Mouse (Mus musculus): Measurements from ENCODE around the gene Efnb3. TPM values are rescaled to one million over a fixed set of nuclear protein-coding genes. Genes with fewer than 3 reads are reported as not detected.

The Efnb3 gene
- polyA plus RNA-seq, 1 experiment from 2014 or later: 35.6 TPM

GRCm38 (mm10) chr11:69516661-69517060 lies 43.3 kb downstream of the Efnb3 start:
- Histone ChIP-seq H3K27me3 (ENCODE audit: control insufficient read depth, insufficient read depth, low read length) (no peaks in the 10 kb centered on the region), H3K9ac (replicated peaks; ENCODE audit: low read depth, low read length) (no peak overlapping the region), H3K4me1 (ENCODE audit: control insufficient read depth, insufficient read depth, low read length) (no peaks in the 10 kb centered on the region), H3K4me3 (ENCODE audit: low read depth, low read length) (no peak overlapping the region), H3K4me2 (ENCODE audit: low read depth, low read length) (no peak overlapping the region), H3K36me3 (ENCODE audit: control insufficient read depth, insufficient read depth, low read length) (no peaks in the 10 kb centered on the region), H3K27ac (ENCODE audit: low read depth, low read length) (no peak overlapping the region), H3K9me3 (ENCODE audit: control insufficient read depth, low read length) (no peaks in the 10 kb centered on the region)
- WGBS: 83% methylated on average over 3 of the region's 3 CpGs
- no peak for ATAC-seq (ENCODE audit: low read depth)

- WGBS: 75% methylated on average over 15 of the region's 15 CpGs
- H3K36me3 ChIP-seq (ENCODE audit: control insufficient read depth, insufficient read depth, low read length): no peaks in the 10 kb centered on the region
- H3K27me3 ChIP-seq (ENCODE audit: control insufficient read depth, insufficient read depth, low read length): no peaks in the 10 kb centered on the region
- no peak overlapping the region for H3K4me3 ChIP-seq (ENCODE audit: low read depth, low read length)
- no peak overlapping the region for H3K27ac ChIP-seq (ENCODE audit: low read depth, low read length)
- no peak for ATAC-seq (ENCODE audit: low read depth)
- no peaks in the 10 kb centered on the region for H3K4me1 ChIP-seq (ENCODE audit: control insufficient read depth, insufficient read depth, low read length)
- no peak overlapping the region for H3K9ac ChIP-seq (replicated peaks; ENCODE audit: low read depth, low read length)
- no peak overlapping the region for H3K4me2 ChIP-seq (ENCODE audit: low read depth, low read length)
- H3K9me3 ChIP-seq (ENCODE audit: control insufficient read depth, low read length): no peaks in the 10 kb centered on the region
Observed at GRCm38 (mm10) chr11:69516151-69516640, 43.8 kb downstream of the Efnb3 start.

- Histone ChIP-seq H3K4me3 (ENCODE audit: low read depth, low read length) (no peak overlapping the region), H3K4me1 (ENCODE audit: control insufficient read depth, insufficient read depth, low read length) (no peaks in the 10 kb centered on the region), H3K27ac (ENCODE audit: low read depth, low read length) (no peak overlapping the region), H3K27me3 (ENCODE audit: control insufficient read depth, insufficient read depth, low read length) (no peaks in the 10 kb centered on the region), H3K4me2 (ENCODE audit: low read depth, low read length) (no peak overlapping the region), H3K9me3 (ENCODE audit: control insufficient read depth, low read length) (no peaks in the 10 kb centered on the region), H3K36me3 (ENCODE audit: control insufficient read depth, insufficient read depth, low read length) (no peaks in the 10 kb centered on the region), H3K9ac (replicated peaks; ENCODE audit: low read depth, low read length) (no peak overlapping the region)
- ATAC-seq (ENCODE audit: low read depth): peak; percentile 63; the same call in 1 of the 2 replicates
- 12% methylated on average over 6 of the region's 6 CpGs for WGBS
Observed at GRCm38 (mm10) chr11:69513840-69514239, 46.2 kb downstream of the Efnb3 start.

GRCm38 (mm10) chr11:69510796-69511496 lies 49.1 kb downstream of the Efnb3 start:
- Histone ChIP-seq H3K4me2 (ENCODE audit: low read depth, low read length) (no peak overlapping the region), H3K9ac (replicated peaks; ENCODE audit: low read depth, low read length) (no peak overlapping the region; the same call in 1 of the 2 replicates), H3K9me3 (ENCODE audit: control insufficient read depth, low read length) (no peaks in the 10 kb centered on the region), H3K36me3 (ENCODE audit: control insufficient read depth, insufficient read depth, low read length) (no peaks in the 10 kb centered on the region), H3K4me3 (ENCODE audit: low read depth, low read length) (no peak overlapping the region), H3K27ac (ENCODE audit: low read depth, low read length) (no peak overlapping the region), H3K4me1 (ENCODE audit: control insufficient read depth, insufficient read depth, low read length) (no peaks in the 10 kb centered on the region), H3K27me3 (ENCODE audit: control insufficient read depth, insufficient read depth, low read length) (no peaks in the 10 kb centered on the region)
- 52% methylated on average over 7 of the region's 7 CpGs for WGBS
- no peak for ATAC-seq (ENCODE audit: low read depth)

Small RNA genes lying within 50 kb of the gene (microRNA-seq; reads per million reads assigned to microRNA genes)
- not detected for gene Gm27493

Other genes with a start within 250 kb of the Efnb3 start
- 10.3 and 15.7 TPM in 2 replicates for gene Cntrob, start 236.4 kb downstream of the Efnb3 start, polyA plus RNA-seq (2014; fragmentation: Nextera tagmentation; extraction: Ambion mirVana)
- 191 and 200 TPM in 2 replicates for gene Trappc1, start 236.2 kb downstream of the Efnb3 start, polyA plus RNA-seq (2014; fragmentation: Nextera tagmentation; extraction: Ambion mirVana)
- 5.7 and 7.3 TPM in 2 replicates for gene Kcnab3, start 233.9 kb downstream of the Efnb3 start, polyA plus RNA-seq (2014; fragmentation: Nextera tagmentation; extraction: Ambion mirVana)
- 213 and 260 TPM in 2 replicates for gene Rnf227, start 219.7 kb downstream of the Efnb3 start, polyA plus RNA-seq (2014; fragmentation: Nextera tagmentation; extraction: Ambion mirVana)
- 86.0 and 89.6 TPM in 2 replicates for gene Chd3, start 190.8 kb downstream of the Efnb3 start, polyA plus RNA-seq (2014; fragmentation: Nextera tagmentation; extraction: Ambion mirVana)
- gene Naa38, start 164.7 kb downstream of the Efnb3 start, polyA plus RNA-seq (2014; fragmentation: Nextera tagmentation; extraction: Ambion mirVana): 112 and 132 TPM in 2 replicates
- gene Cyb5d1, start 164.6 kb downstream of the Efnb3 start, polyA plus RNA-seq (2014; fragmentation: Nextera tagmentation; extraction: Ambion mirVana): 21.3 and 29.9 TPM in 2 replicates
- 2.3 and 5.3 TPM in 2 replicates for gene Tmem88, start 162.0 kb downstream of the Efnb3 start, polyA plus RNA-seq (2014; fragmentation: Nextera tagmentation; extraction: Ambion mirVana)
- 36.1 and 37.5 TPM in 2 replicates for gene Kdm6b, start 146.5 kb downstream of the Efnb3 start, polyA plus RNA-seq (2014; fragmentation: Nextera tagmentation; extraction: Ambion mirVana)
- gene Dnah2, start 11.1 kb downstream of the Efnb3 start, polyA plus RNA-seq (2014; fragmentation: Nextera tagmentation; extraction: Ambion mirVana): 5.7 and 6.9 TPM in 2 replicates
- gene Wrap53, start 20.1 kb upstream of the Efnb3 start, polyA plus RNA-seq (2014; fragmentation: Nextera tagmentation; extraction: Ambion mirVana): 17.3 and 20.8 TPM in 2 replicates
- gene Trp53, start 20.2 kb upstream of the Efnb3 start, polyA plus RNA-seq (2014; fragmentation: Nextera tagmentation; extraction: Ambion mirVana): 54.6 and 68.8 TPM in 2 replicates
- 66.6 and 99.6 TPM in 2 replicates for gene Atp1b2, start 45.7 kb upstream of the Efnb3 start, polyA plus RNA-seq (2014; fragmentation: Nextera tagmentation; extraction: Ambion mirVana)
- not detected in 2 replicates for gene Shbg, start 57.7 kb upstream of the Efnb3 start, polyA plus RNA-seq (2014; fragmentation: Nextera tagmentation; extraction: Ambion mirVana)
- gene Sat2, start 61.8 kb upstream of the Efnb3 start, polyA plus RNA-seq (2014; fragmentation: Nextera tagmentation; extraction: Ambion mirVana): 23.8 and 25.1 TPM in 2 replicates
- 31.1 and 34.0 TPM in 2 replicates for gene Fxr2, start 72.8 kb upstream of the Efnb3 start, polyA plus RNA-seq (2014; fragmentation: Nextera tagmentation; extraction: Ambion mirVana)
- not detected in 2 replicates for gene Sox15, start 95.1 kb upstream of the Efnb3 start, polyA plus RNA-seq (2014; fragmentation: Nextera tagmentation; extraction: Ambion mirVana)
- 40.7 and 63.4 TPM in 2 replicates for gene Mpdu1, start 102.4 kb upstream of the Efnb3 start, polyA plus RNA-seq (2014; fragmentation: Nextera tagmentation; extraction: Ambion mirVana)
- gene Cd68, start 105.9 kb upstream of the Efnb3 start, polyA plus RNA-seq (2014; fragmentation: Nextera tagmentation; extraction: Ambion mirVana): 3.7 and 11.2 TPM in 2 replicates
- gene Eif4a1, start 112.2 kb upstream of the Efnb3 start, polyA plus RNA-seq (2014; fragmentation: Nextera tagmentation; extraction: Ambion mirVana): 503 and 643 TPM in 2 replicates
- 104 and 116 TPM in 2 replicates for gene Senp3, start 121.9 kb upstream of the Efnb3 start, polyA plus RNA-seq (2014; fragmentation: Nextera tagmentation; extraction: Ambion mirVana)
- gene Tnfsf13, start 125.6 kb upstream of the Efnb3 start, polyA plus RNA-seq (2014; fragmentation: Nextera tagmentation; extraction: Ambion mirVana): 0.24 and 0.72 TPM in 2 replicates
- 2.1 and 3.4 TPM in 2 replicates for gene Tnfsf12, start 135.6 kb upstream of the Efnb3 start, polyA plus RNA-seq (2014; fragmentation: Nextera tagmentation; extraction: Ambion mirVana)
- 0.75 and 1.8 TPM in 2 replicates for gene Tnfsfm13, start 135.9 kb upstream of the Efnb3 start, polyA plus RNA-seq (2014; fragmentation: Nextera tagmentation; extraction: Ambion mirVana)
- gene Polr2a, start 198.4 kb upstream of the Efnb3 start, polyA plus RNA-seq (2014; fragmentation: Nextera tagmentation; extraction: Ambion mirVana): 23.5 and 30.7 TPM in 2 replicates
- gene Slc35g3, start 201.8 kb upstream of the Efnb3 start, polyA plus RNA-seq (2014; fragmentation: Nextera tagmentation; extraction: Ambion mirVana): not detected in 2 replicates
- 4.3 and 6.0 TPM in 2 replicates for gene Zbtb4, start 205.7 kb upstream of the Efnb3 start, polyA plus RNA-seq (2014; fragmentation: Nextera tagmentation; extraction: Ambion mirVana)
- gene Chrnb1, start 235.7 kb upstream of the Efnb3 start, polyA plus RNA-seq (2014; fragmentation: Nextera tagmentation; extraction: Ambion mirVana): 0.78 and 1.3 TPM in 2 replicates
- 6.4 and 9.1 TPM in 2 replicates for gene Fgf11, start 241.7 kb upstream of the Efnb3 start, polyA plus RNA-seq (2014; fragmentation: Nextera tagmentation; extraction: Ambion mirVana)
- 0.68 and 0.76 TPM in 2 replicates for gene Tmem102, start 245.4 kb upstream of the Efnb3 start, polyA plus RNA-seq (2014; fragmentation: Nextera tagmentation; extraction: Ambion mirVana)